Mouse (Mus musculus) left cerebral cortex, adult 9 months (tissue): Measurements from ENCODE around the gene Sumo2.
"Not testable (repeated sequence)": the region's sequence is repeated elsewhere in the genome, so short reads cannot be mapped to it uniquely, and the experiment has no call there.

ENCODE experiments used
- DNase-seq, 2 experiments: peaks; one replicate each; pipeline ENCODE4 v3.0.0; 2022; ENCODE audit warnings: low spot score in 2 of 2

The Sumo2 gene

DNA sequence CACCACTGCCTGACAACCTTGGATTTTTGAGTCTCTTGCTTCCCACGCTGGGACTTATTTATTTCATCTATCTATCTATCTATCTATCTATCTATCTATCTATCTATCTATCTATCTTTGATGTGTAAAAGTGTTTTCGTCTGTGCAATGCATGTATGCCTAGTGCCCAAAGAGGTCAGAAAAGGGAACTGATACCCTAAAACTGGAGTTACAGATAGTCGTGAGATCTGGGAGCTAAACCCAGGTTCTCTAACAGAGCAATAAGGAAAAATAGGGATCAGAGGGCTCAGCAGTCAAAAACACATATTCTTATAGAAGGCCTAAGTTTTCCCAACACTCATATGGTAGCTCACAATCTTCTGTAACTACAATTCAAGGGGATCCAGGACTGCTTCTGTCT is 16.5 kb downstream of the Sumo2 start:
- no peak for DNase-seq

- peak in 1 of 2 experiments; percentile 44 for DNase-seq
Observed at GRCm38 (mm10) chr11:115518693-115519092, 17.4 kb downstream of the Sumo2 start.

GRCm38 (mm10) chr11:115516942-115517341 is 19.1 kb downstream of the Sumo2 start:
- DNase-seq, result no peak

DNA sequence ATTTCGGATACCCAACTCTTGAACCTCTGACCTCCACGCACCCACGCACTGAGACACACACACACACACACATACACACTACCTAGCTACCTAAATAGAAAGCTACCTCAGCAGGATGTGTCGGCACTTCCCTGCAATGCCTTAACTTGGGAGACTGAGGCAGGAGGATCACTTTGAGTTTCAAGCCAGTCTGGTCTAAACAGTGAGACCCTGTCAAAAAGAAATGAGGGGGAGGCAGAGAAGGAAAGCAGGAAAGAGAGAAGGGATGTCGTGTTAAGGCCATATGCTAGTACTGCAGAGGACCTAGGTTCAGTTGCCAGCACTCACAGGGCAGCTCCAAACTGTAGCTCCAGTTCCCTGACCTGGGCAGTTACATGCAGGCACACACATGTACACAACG is 21.1 kb downstream of the Sumo2 start:
- no peak for DNase-seq

- peak; percentile 93 to 98 for DNase-seq
Observed at GRCm38 (mm10) chr11:115514238-115514663, 21.8 kb downstream of the Sumo2 start, which contains the start of gene Jpt1. Gene Jpt1 (minus strand): TSS chr11:115514387.

GRCm38 (mm10) chr11:115513271-115514237 is 22.5 kb downstream of the Sumo2 start:
- no peak for DNase-seq

GRCm38 (mm10) chr11:115512407-115513183 is 23.5 kb downstream of the Sumo2 start:
- no peak for DNase-seq

- DNase-seq, result no peak
Observed at GRCm38 (mm10) chr11:115512004-115512403, 24.1 kb downstream of the Sumo2 start.

- DNase-seq, result no peak
Observed at GRCm38 (mm10) chr11:115511121-115511520, 25.0 kb downstream of the Sumo2 start.

- no peak for DNase-seq
Observed at GRCm38 (mm10) chr11:115510507-115510888, 25.6 kb downstream of the Sumo2 start.

GRCm38 (mm10) chr11:115509773-115510506 is 26.1 kb downstream of the Sumo2 start:
- no peak for DNase-seq

GRCm38 (mm10) chr11:115508061-115508460 is 28.0 kb downstream of the Sumo2 start:
- DNase-seq, result no peak

DNA sequence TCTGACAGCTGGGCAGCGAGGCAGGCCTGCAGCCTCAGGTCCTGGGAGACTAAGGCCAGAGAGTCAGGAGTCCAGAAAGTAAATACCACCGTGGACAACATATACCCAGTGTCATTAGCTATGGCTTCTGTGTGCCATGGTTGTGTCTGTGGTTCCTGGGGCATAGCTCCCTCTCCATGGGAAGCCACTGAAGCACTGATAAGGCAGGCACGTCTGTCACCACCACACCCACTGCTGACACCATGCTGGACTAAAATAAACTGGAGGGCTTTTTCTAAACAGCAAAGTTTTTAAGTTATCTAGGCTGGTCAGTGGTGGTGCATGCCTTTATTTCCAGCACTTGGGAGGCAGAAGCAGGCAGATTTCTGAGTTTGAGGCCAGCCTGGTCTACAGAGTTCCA is 29.5 kb downstream of the Sumo2 start:
- no peak for DNase-seq

- no peak for DNase-seq
Observed at GRCm38 (mm10) chr11:115502636-115503035, 33.4 kb downstream of the Sumo2 start.

- not testable (repeated sequence) for DNase-seq
Observed at GRCm38 (mm10) chr11:115496559-115496958, 39.5 kb downstream of the Sumo2 start.

DNA sequence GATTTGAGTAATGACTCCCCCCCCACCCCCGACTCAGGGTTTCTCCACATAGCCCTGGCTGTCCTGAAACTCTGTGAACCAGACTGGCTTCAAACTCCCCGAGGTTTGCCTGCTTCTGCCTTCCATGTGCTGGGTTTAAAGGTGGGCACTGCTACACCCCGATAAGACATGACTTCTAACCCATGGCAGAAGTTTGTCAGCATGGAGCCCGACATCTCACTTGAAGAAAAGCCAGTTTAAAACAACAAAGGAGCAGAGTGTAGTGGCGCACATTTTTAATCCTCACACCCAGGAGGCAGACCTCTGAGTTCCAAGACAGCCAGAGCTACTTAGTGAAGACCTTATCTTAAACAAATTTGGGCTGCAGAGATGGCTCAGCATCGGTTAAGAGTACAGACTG is 43.7 kb downstream of the Sumo2 start:
- DNase-seq, result no peak

GRCm38 (mm10) chr11:115491356-115492083 is 44.6 kb downstream of the Sumo2 start, which contains the start of gene Nt5c:
Gene Nt5c (minus strand): TSS chr11:115491862.
- peak; percentile 64 to 83 for DNase-seq

GRCm38 (mm10) chr11:115490441-115491355 is 45.4 kb downstream of the Sumo2 start:
- DNase-seq, result no peak

GRCm38 (mm10) chr11:115488551-115489104 is 47.4 kb downstream of the Sumo2 start:
- no peak for DNase-seq

GRCm38 (mm10) chr11:115485155-115485554 is 50.9 kb downstream of the Sumo2 start:
- no peak for DNase-seq
